Mouse (Mus musculus) embryonic fibroblast, embryonic 13.5 days (primary cell): ENCODE measurements at regions not wholly inside any gene's neighbourhood (a gene's known extent, or its start where the extent isn't known, plus 50 kb on each side); places are given as distances from the start of the nearest gene placed in this dataset.

Experiments
- CTCF ChIP-seq: IDR thresholded peaks from 2 replicates; pipeline ENCODE4 v1.5.1; 2011; ENCODE audit warnings: mild to moderate bottlenecking, control low read depth, low read length, moderate library complexity, borderline replicate concordance; ENCODE audit not compliant: insufficient read depth
- POLR2A ChIP-seq: IDR thresholded peaks from 2 replicates; pipeline ENCODE4 v1.6.1; 2011; ENCODE audit warnings: low read depth, mild to moderate bottlenecking, control low read depth, low read length, moderate library complexity

DNA sequence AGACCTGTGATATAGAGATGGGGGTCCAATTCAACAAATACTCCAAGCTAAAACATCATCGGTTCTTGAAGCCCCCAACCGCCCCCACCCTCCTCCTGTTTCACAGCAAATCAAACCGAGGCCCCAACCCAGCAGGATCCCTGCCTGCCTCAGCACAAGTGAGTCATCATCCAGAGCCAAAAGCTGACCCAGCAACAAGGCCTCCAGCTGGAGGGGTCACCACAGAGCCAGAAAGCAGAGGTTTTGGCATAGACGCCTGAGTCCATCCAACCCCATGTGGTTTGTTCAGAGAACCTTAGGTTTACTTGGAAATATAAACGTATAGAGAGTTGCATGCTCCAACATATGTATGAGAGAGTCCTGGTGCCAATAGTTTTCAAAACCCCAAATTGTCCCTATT is 279.1 kb downstream of the Tns1 start:
- TF ChIP-seq CTCF (no peak), POLR2A (no peak)
